Mouse (Mus musculus): Measurements from ENCODE around the gene Kifc3. TPM values are rescaled to one million over a fixed set of nuclear protein-coding genes. Genes with fewer than 3 reads are reported as not detected.
"Not testable (repeated sequence)": the region's sequence is repeated elsewhere in the genome, so short reads cannot be mapped to it uniquely, and the experiment has no call there.

Kifc3 gene
- polyA plus RNA-seq, 1 experiment from 2014 or later = 28.5 TPM

DNA sequence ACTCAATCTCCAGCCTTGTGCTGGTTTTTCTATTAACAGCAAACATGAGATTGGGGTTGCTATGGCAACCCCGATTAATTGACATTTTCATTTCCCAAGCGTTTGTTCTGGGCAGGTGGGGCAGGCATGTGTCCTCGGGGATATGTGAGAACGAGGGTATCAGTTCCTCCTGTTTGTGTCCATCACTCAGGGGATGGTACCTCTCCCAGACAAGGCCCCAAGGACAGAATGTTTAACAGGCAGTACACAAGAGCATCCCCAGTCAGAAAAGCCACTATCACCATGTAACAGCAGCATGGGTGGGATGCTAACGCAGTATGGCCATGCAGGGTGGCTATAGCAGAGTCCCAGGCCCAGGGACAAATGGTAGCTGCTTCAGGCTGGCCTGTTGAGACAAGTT, 27.3 kb downstream of the Kifc3 start:
- Histone ChIP-seq H3K36me3 (no peaks in the 10 kb centered on the region), H3K27me3 (replicated peaks) (no peaks in the 10 kb centered on the region), H3K9ac (replicated peaks) (0 out of 2 replicates have a peak overlapping the region, but pooled peaks have one; percentile 26), H3K4me1 (peaks cover 21% of the 10 kb centered on the region), H3K9me3 (replicated peaks) (no peaks in the 10 kb centered on the region), H3K27ac (replicated peaks) (peak overlapping the region; percentile 88), H3K4me2 (peak overlapping the region; percentile 31; the same call in 1 of the 2 replicates), H3K4me3 (replicated peaks) (no peak overlapping the region)
- peak; percentile 65 for ATAC-seq (ENCODE audit: low FRiP score)
- WGBS = 35% methylated on average over 5 of the region's 5 CpGs

DNA sequence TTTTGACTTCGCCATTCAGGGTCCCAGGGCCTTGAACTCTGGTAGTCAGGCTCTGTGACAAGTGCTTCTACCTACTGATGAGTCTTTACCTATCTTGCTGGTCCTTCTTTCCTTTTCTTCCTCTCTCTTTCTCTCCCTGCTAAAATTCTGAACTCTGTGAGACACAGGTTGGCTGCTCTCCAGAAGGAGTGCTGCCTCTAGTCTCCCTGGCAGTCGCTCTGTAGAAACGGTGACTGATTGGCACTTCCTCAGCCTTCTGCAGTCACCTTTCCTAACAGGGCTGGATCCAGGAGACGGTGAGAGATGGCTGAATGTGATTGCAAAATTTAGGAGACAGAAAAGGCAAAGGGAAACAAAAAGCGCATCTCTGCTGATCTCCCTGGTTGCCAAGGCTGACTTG, 30.2 kb downstream of the Kifc3 start:
- H3K27me3 ChIP-seq (replicated peaks) = no peaks in the 10 kb centered on the region
- H3K4me2 ChIP-seq = no peak overlapping the region
- no peaks in the 10 kb centered on the region for H3K9me3 ChIP-seq (replicated peaks)
- H3K9ac ChIP-seq (replicated peaks) = 0 out of 2 replicates have a peak overlapping the region, but pooled peaks have one; percentile 7
- H3K36me3 ChIP-seq = no peaks in the 10 kb centered on the region
- H3K27ac ChIP-seq (replicated peaks) = no peak overlapping the region
- 64% methylated on average over 5 of the region's 5 CpGs for WGBS
- ATAC-seq (ENCODE audit: low FRiP score) = no peak
- H3K4me3 ChIP-seq (replicated peaks) = no peak overlapping the region
- H3K4me1 ChIP-seq = peaks cover 21% of the 10 kb centered on the region

DNA sequence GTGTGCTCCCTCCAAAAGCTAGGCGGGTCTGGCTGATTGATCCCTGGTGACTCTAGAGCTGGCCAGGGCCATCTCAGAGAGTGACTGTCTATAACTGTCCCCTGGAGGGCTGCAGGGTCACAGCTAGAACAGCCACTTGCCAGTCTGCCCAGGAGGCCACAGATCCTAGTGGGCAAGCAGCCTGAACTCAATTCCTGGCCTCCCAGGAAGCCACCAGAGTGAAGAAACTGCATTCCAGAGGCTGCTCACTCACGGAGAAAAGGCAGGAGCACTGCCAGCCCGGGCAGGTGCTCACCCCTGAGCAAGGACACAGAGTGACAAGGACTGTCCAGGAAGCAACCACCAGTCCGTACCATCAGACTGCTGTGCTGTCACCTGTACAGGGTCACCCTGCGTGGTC, 34.9 kb downstream of the Kifc3 start:
- Histone ChIP-seq H3K27ac (replicated peaks) (no peak overlapping the region), H3K9ac (replicated peaks) (no peak overlapping the region), H3K4me2 (no peak overlapping the region), H3K4me3 (replicated peaks) (no peak overlapping the region), H3K9me3 (replicated peaks) (no peaks in the 10 kb centered on the region), H3K36me3 (no peaks in the 10 kb centered on the region), H3K27me3 (replicated peaks) (no peaks in the 10 kb centered on the region), H3K4me1 (peaks cover 6% of the 10 kb centered on the region; the same call in 1 of the 2 replicates)
- 68% methylated on average over 5 of the region's 5 CpGs for WGBS
- ATAC-seq (ENCODE audit: low FRiP score) = no peak

DNA sequence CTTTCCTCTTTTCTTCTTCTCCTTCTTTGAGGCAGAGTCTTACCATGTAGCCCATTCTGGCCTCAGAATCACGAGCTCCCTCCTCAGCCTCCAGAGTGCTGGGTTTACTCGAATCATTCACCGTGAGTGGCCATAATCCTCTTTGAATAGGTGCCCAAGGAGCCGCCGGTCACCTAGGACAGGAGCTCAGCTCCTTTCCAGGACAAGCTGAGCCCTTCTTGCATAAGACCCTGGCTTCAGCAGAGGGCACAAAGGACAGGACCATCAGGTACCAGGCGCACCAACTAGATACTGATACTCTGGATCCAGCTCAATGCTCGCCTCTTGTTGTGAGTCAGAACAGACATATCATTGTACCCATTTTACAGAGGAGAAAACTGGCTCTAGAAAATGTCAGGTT, 36.2 kb downstream of the Kifc3 start:
- Histone ChIP-seq H3K4me1 (0 out of 2 replicates have a peak, but pooled peaks cover 3% of the 10 kb centered on the region), H3K9ac (replicated peaks) (no peak overlapping the region), H3K36me3 (no peaks in the 10 kb centered on the region), H3K4me2 (no peak overlapping the region), H3K27ac (replicated peaks) (no peak overlapping the region), H3K27me3 (replicated peaks) (no peaks in the 10 kb centered on the region), H3K4me3 (replicated peaks) (no peak overlapping the region), H3K9me3 (replicated peaks) (no peaks in the 10 kb centered on the region)
- 88% methylated on average over 7 of the region's 7 CpGs for WGBS
- no peak for ATAC-seq (ENCODE audit: low FRiP score)

DNA sequence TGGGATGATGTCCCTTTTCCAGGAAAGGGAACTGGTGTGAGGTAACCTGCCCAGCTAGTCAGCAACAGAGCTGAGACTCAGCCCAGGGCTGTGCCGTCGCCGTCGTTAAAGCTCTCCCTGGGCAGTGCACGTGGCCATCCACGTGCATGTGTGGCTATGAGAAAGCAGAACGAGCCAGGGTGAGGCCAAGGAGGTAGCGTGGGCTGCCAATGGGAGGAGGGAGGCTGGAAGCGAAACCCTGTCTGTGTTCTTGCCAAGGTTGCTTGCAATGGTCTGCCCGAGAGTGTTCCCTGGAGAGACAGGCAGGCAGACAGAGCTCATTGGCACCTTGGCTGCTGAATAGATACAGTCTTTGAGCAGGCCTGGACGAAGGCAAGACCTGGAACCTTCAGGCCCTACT, 36.7 kb downstream of the Kifc3 start:
- Histone ChIP-seq H3K9ac (replicated peaks) (no peak overlapping the region), H3K4me1 (0 out of 2 replicates have a peak, but pooled peaks cover 3% of the 10 kb centered on the region), H3K36me3 (no peaks in the 10 kb centered on the region), H3K27me3 (replicated peaks) (no peaks in the 10 kb centered on the region), H3K4me3 (replicated peaks) (no peak overlapping the region), H3K4me2 (no peak overlapping the region), H3K27ac (replicated peaks) (no peak overlapping the region), H3K9me3 (replicated peaks) (no peaks in the 10 kb centered on the region)
- 51% methylated on average over 11 of the region's 11 CpGs for WGBS
- no peak for ATAC-seq (ENCODE audit: low FRiP score)

DNA sequence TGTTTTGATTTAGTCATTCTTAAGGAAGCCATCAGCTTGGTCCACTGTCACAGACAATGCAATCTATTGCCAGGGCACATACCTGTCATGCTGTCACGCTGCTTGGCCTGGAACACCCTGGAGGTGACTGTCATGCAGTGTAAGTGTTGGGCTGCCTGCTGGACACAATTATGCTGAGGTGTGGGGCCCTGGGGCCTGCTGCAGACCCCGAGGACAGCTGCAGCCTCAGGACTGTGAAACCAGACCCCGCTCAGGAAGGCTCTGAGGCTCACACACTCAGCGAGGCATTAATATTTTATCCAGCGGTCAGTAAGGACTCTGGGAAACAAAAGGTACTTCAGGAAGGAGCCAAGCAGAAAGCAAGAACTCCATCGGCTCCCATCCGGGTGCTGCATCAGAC, 38.1 kb downstream of the Kifc3 start:
- no peaks in the 10 kb centered on the region for H3K27me3 ChIP-seq (replicated peaks)
- WGBS = 62% methylated on average over 7 of the region's 7 CpGs
- H3K9ac ChIP-seq (replicated peaks) = no peak overlapping the region
- H3K4me3 ChIP-seq (replicated peaks) = no peak overlapping the region
- no peaks in the 10 kb centered on the region for H3K36me3 ChIP-seq
- H3K27ac ChIP-seq (replicated peaks) = no peak overlapping the region
- H3K9me3 ChIP-seq (replicated peaks) = no peaks in the 10 kb centered on the region
- H3K4me2 ChIP-seq = no peak overlapping the region
- H3K4me1 ChIP-seq = 0 out of 2 replicates have a peak, but pooled peaks cover 3% of the 10 kb centered on the region
- ATAC-seq (ENCODE audit: low FRiP score) = no peak

DNA sequence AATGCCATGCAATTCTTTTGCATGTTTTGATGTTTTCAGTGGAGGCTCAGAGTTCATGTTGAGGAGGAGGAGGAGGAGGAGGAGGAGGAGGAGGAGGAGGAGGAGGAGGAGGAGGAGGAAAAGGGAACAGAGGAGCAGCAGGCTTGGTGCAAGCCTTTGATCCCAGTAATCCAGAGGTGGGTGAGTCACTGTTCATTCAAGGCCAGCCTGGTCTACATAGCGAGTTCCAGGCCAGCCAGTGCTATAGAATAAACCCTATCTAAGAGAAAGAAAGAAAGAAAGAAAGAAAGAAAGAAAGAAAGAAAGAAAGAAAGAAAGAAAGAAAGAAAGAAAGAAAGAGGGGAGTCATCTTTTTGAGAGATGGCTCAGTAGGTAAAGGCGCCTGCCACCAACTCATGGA, 38.6 kb downstream of the Kifc3 start:
- H3K9ac ChIP-seq (replicated peaks); H3K4me1 ChIP-seq; H3K36me3 ChIP-seq; H3K27me3 ChIP-seq (replicated peaks); H3K4me2 ChIP-seq; H3K9me3 ChIP-seq (replicated peaks); H3K27ac ChIP-seq (replicated peaks); ATAC-seq (ENCODE audit: low FRiP score); H3K4me3 ChIP-seq (replicated peaks): not testable (repeated sequence)
- 92% methylated on average over 2 of the region's 2 CpGs for WGBS

DNA sequence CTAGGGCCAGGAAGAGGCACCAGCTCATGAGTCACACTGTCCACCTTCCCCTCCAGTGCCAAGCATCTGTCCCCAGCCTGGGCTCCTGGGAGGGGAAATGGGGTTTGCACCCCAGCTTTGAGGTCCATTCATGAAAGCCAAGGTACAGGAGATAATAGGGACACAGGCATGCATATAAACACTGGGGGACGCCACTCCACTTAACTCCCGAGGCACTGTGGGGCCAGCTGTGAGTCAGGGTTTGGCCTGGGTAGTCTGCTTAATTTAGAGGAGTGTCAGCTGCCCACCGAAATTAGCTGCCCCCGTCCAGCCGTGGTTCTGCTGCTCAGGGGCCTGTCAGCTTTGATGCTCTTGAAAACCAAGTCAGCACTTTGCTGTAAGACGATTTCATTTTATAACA, 39.8 kb downstream of the Kifc3 start:
- Histone ChIP-seq H3K4me2 (no peak overlapping the region), H3K27ac (replicated peaks) (no peak overlapping the region), H3K4me1 (0 out of 2 replicates have a peak, but pooled peaks cover 3% of the 10 kb centered on the region), H3K9me3 (replicated peaks) (no peaks in the 10 kb centered on the region), H3K36me3 (no peaks in the 10 kb centered on the region), H3K9ac (replicated peaks) (no peak overlapping the region), H3K4me3 (replicated peaks) (no peak overlapping the region), H3K27me3 (replicated peaks) (no peaks in the 10 kb centered on the region)
- WGBS = 43% methylated on average over 6 of the region's 6 CpGs
- ATAC-seq (ENCODE audit: low FRiP score) = no peak

DNA sequence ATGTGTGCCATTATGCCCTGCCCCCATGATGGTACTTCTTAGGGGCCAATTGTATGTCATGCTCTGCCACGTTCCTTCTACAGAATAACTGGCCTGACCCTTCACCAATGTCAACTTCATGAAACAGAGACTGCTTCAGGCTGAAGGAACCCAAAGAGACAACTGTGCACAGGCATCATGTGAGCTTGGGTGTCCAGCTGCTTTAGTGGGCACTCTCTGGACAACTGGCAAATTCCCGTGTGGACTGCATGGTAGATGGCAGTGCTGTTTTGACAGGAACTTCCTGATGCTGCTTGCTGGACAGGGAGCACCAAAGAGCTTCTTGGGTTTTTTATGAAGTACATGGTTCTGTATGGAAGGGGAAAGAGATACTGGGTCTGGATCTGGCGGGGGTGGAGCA, 43.3 kb downstream of the Kifc3 start:
- no peak for ATAC-seq (ENCODE audit: low FRiP score)
- Histone ChIP-seq H3K4me3 (replicated peaks) (no peak overlapping the region), H3K4me1 (no peaks in the 10 kb centered on the region), H3K9ac (replicated peaks) (no peak overlapping the region), H3K27ac (replicated peaks) (no peak overlapping the region), H3K9me3 (replicated peaks) (no peaks in the 10 kb centered on the region), H3K36me3 (no peaks in the 10 kb centered on the region), H3K27me3 (replicated peaks) (no peaks in the 10 kb centered on the region), H3K4me2 (no peak overlapping the region)
- 80% methylated on average over 3 of the region's 3 CpGs for WGBS

DNA sequence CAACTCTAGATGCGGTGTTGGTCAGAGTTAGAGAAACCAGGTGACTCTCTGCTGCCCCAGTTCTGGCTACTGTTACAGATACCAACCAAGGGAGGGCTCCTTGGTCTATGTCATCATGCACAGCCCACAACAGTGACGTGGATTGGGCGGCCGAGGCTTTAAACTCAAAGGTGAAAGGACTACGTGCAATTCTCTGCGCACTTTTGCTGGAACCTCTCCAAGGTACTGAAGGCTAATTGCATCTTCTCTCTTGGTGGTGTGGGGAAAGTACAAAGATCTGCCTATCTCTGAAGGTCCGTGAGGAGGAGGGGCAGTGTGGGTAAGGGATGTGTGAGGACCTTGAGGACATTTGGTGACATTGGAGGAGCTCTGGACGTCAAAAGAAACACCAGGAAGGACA, 44.0 kb downstream of the Kifc3 start:
- H3K4me2 ChIP-seq = no peak overlapping the region
- no peak overlapping the region for H3K9ac ChIP-seq (replicated peaks)
- no peak overlapping the region for H3K27ac ChIP-seq (replicated peaks)
- no peaks in the 10 kb centered on the region for H3K27me3 ChIP-seq (replicated peaks)
- no peaks in the 10 kb centered on the region for H3K4me1 ChIP-seq
- 86% methylated on average over 8 of the region's 8 CpGs for WGBS
- H3K4me3 ChIP-seq (replicated peaks) = no peak overlapping the region
- H3K9me3 ChIP-seq (replicated peaks) = no peaks in the 10 kb centered on the region
- ATAC-seq (ENCODE audit: low FRiP score) = no peak
- no peaks in the 10 kb centered on the region for H3K36me3 ChIP-seq

DNA sequence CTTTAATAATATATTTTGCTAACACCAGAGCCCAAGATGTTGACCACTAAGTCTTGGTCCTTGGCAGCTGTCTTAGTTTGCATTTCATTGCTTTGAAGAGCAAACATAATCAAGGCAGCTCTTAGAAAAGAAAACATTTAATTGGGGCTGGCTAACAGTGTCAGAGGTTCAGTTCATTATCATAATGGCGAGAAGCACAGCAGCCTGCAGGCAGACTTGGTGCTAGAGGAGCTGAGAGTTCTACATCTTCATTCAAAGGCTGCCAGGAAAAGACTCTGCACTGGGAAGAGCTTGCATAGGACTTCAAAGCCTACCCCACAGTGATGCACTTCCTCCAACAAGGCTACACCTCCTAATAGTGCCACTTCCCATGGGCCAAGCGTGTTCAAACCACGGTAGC, 45.5 kb downstream of the Kifc3 start:
- Histone ChIP-seq H3K4me3 (replicated peaks) (no peak overlapping the region), H3K27ac (replicated peaks) (no peak overlapping the region), H3K9me3 (replicated peaks) (no peaks in the 10 kb centered on the region), H3K4me2 (no peak overlapping the region), H3K9ac (replicated peaks) (no peak overlapping the region), H3K4me1 (no peaks in the 10 kb centered on the region), H3K36me3 (no peaks in the 10 kb centered on the region), H3K27me3 (replicated peaks) (no peaks in the 10 kb centered on the region)
- ATAC-seq (ENCODE audit: low FRiP score) = no peak
- WGBS = 65% methylated on average over 3 of the region's 3 CpGs

DNA sequence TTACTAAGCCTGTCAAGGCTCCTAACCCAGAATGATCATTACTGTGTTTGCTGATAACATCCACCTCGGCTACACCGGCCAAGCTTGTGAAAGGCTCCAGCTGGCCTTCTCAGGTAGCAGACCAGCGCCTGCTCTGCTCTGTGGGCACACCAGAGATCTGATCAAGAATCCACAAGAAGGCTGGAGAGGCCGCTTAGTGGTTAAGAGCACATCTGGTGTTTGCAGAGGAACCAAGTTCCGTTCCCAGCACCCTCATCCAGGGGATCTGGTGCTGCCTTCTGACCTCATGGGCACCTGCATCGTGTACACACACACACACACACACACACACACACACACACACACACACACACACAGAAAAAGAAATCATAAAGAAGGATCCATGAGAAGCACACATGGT, 46.5 kb downstream of the Kifc3 start:
- ATAC-seq (ENCODE audit: low FRiP score) = no peak
- no peak overlapping the region for H3K9ac ChIP-seq (replicated peaks)
- H3K27me3 ChIP-seq (replicated peaks) = no peaks in the 10 kb centered on the region
- H3K4me2 ChIP-seq = no peak overlapping the region
- no peaks in the 10 kb centered on the region for H3K36me3 ChIP-seq
- WGBS = 89% methylated on average over 6 of the region's 6 CpGs
- no peak overlapping the region for H3K27ac ChIP-seq (replicated peaks)
- H3K4me3 ChIP-seq (replicated peaks) = no peak overlapping the region
- no peaks in the 10 kb centered on the region for H3K9me3 ChIP-seq (replicated peaks)
- no peaks in the 10 kb centered on the region for H3K4me1 ChIP-seq

DNA sequence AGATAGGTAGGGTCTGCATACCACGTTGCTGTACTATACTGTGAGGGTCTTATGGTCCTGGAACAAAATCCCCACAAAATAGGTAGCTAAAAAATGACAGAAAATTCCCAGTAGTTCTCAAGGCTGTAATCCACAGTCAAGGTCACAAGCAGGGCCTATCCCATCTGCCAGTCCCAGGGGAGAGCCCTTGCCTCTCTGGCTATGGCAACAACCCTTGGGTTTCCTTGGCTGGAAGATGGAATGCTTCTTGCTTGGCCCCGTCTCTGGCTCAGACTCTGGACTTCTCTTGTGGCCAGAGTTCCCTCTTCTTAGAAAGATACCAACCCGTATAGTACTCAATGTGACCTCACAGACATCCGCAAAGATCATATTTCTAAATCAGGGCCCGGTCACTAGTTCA, 47.3 kb downstream of the Kifc3 start:
- no peak for ATAC-seq (ENCODE audit: low FRiP score)
- H3K27me3 ChIP-seq (replicated peaks) = no peaks in the 10 kb centered on the region
- no peak overlapping the region for H3K4me2 ChIP-seq
- no peak overlapping the region for H3K4me3 ChIP-seq (replicated peaks)
- H3K4me1 ChIP-seq = no peaks in the 10 kb centered on the region
- 93% methylated on average over 5 of the region's 5 CpGs for WGBS
- no peak overlapping the region for H3K9ac ChIP-seq (replicated peaks)
- no peak overlapping the region for H3K27ac ChIP-seq (replicated peaks)
- H3K9me3 ChIP-seq (replicated peaks) = no peaks in the 10 kb centered on the region
- H3K36me3 ChIP-seq = no peaks in the 10 kb centered on the region
